Mouse (Mus musculus) kidney, adult 2 months (tissue): ENCODE measurements at regions not wholly inside any gene's neighbourhood (a gene's known extent, or its start where the extent isn't known, plus 50 kb on each side); places are given as distances from the start of the nearest gene placed in this dataset.

Experiments used
- CTCF ChIP-seq: fragments of 200-500 bp; conservative IDR thresholded peaks from 2 replicates; pipeline ENCODE4 v1.5.1; 2011; ENCODE audit warnings: low read depth, mild to moderate bottlenecking, control low read depth, low read length, moderate library complexity, mixed read lengths; ENCODE audit not compliant: insufficient read depth, insufficient read length
- POLR2A ChIP-seq: fragments of 200-500 bp; IDR thresholded peaks from one replicate; pipeline ENCODE4 v1.6.1; 2011; ENCODE audit warnings: low read depth, low read length, control low read depth

DNA sequence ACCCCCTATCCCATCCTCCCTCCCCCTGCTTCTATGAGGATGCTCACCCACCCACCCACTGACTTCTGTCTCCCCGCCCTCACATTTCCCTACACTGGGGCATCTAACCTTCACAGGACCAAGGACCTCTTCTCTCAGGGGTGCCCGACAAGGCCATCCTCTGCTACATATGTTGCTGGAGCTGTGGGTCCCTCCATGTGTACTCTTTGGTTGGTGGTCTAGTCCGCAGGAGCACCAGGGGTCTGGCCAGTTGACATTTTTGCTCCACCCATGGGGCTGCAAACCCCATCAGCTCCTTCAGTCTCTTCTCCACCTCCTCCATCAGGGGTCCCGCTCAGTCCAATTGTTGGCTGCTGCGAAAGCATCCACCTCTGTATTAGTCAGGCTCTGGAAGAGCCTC is 3539.2 kb upstream of the Gm7489 start:
- TF ChIP-seq POLR2A = no peak
- TF ChIP-seq CTCF = no peak
